Mouse (Mus musculus): ENCODE results near the gene Gsdma2. TPM values are rescaled to one million over a fixed set of nuclear protein-coding genes. Genes with fewer than 3 reads are reported as not detected.
"Not testable (repeated sequence)": the region's sequence is repeated elsewhere in the genome, so short reads cannot be mapped to it uniquely, and the experiment has no call there.

Gene Gsdma2
- polyA plus RNA-seq, 1 experiment from 2014 or later, result not detected

DNA sequence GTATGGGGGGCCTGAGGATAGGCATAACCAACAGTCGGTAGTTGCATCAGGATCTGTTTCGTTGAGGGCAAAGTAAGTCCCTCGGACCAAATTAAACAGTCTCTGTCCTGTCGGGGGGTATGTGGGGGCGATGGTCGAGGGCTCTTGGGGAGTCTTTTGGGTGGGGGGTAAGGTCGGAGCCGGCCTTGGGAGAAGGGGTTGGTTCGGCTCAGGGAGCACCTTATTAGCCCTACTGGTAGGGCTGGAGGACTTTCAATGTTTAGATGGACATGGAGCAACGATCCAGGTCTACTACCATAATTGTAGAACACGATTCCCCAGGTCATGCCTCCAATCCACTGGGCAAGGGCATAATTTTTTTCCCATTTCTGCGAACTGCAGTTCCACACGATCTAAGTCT, 25.8 kb upstream of the Gsdma2 start:
- Histone ChIP-seq H3K27ac (ENCODE audit: low read length) (no peak overlapping the region), H3K9ac (replicated peaks; ENCODE audit: low read depth, low read length) (no peak overlapping the region), H3K36me3 (ENCODE audit: control insufficient read depth, insufficient read depth) (no peaks in the 10 kb centered on the region), H3K4me3 (replicated peaks; ENCODE audit: low read length) (no peak overlapping the region), H3K4me1 (replicated peaks; ENCODE audit: control insufficient read depth, insufficient read depth, low read length) (no peaks in the 10 kb centered on the region), H3K9me3 (ENCODE audit: control insufficient read depth, low read length) (no peaks in the 10 kb centered on the region), H3K27me3 (replicated peaks; ENCODE audit: control insufficient read depth, insufficient read depth, low read length) (no peaks in the 10 kb centered on the region), H3K4me2 (ENCODE audit: low read length) (no peak overlapping the region)
- 94% methylated on average over 13 of the region's 13 CpGs for WGBS
- ATAC-seq, result no peak

DNA sequence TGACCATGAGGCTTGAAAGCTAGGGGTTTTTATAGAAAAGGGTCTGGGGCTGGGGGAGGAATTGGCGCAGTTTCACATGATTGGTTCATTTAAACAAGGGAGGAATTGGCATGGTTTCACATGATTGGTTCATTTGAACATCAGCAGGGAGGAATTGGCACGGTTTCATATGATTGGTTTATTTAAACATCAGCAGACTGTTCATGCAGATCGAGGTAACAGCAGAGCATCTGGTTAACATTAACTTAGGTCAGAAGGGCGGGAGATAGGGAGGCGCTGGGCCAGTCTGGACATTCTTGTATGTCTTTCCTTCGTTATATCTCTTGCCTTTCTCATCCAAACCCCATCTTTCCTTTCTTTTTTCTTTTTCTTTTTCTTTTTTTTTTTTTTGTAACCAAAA, 22.6 kb upstream of the Gsdma2 start:
- not testable (repeated sequence) for H3K36me3 ChIP-seq (ENCODE audit: control insufficient read depth, insufficient read depth); H3K4me1 ChIP-seq (replicated peaks; ENCODE audit: control insufficient read depth, insufficient read depth, low read length); H3K4me3 ChIP-seq (replicated peaks; ENCODE audit: low read length); H3K27me3 ChIP-seq (replicated peaks; ENCODE audit: control insufficient read depth, insufficient read depth, low read length); H3K4me2 ChIP-seq (ENCODE audit: low read length); H3K27ac ChIP-seq (ENCODE audit: low read length); H3K9ac ChIP-seq (replicated peaks; ENCODE audit: low read depth, low read length); ATAC-seq; H3K9me3 ChIP-seq (ENCODE audit: control insufficient read depth, low read length)
- 85% methylated on average over 6 of the region's 6 CpGs for WGBS

DNA sequence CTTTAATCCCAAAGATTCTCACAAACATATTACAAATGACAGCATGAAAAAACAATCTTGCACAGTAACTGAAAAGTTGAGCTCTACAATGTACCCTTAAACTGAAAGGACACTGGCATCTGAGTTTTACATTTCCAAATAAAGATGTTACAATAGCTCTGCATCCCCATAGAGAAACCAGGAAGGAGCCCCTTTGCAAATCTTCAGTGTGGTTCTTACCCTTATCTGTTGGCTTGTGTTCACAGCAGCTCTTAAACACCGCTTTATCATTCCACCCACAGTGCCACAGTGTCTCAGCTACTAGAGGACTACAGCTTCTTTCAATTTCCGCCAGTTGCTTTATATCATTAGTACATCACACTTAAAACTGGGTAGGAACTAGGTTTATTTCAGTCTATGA, 22.2 kb upstream of the Gsdma2 start:
- not testable (repeated sequence) for H3K9ac ChIP-seq (replicated peaks; ENCODE audit: low read depth, low read length); H3K4me2 ChIP-seq (ENCODE audit: low read length); H3K27ac ChIP-seq (ENCODE audit: low read length); H3K4me1 ChIP-seq (replicated peaks; ENCODE audit: control insufficient read depth, insufficient read depth, low read length); H3K9me3 ChIP-seq (ENCODE audit: control insufficient read depth, low read length); H3K36me3 ChIP-seq (ENCODE audit: control insufficient read depth, insufficient read depth); H3K27me3 ChIP-seq (replicated peaks; ENCODE audit: control insufficient read depth, insufficient read depth, low read length); ATAC-seq; H3K4me3 ChIP-seq (replicated peaks; ENCODE audit: low read length)
- 95% methylated on average over 2 of the region's 2 CpGs for WGBS

DNA sequence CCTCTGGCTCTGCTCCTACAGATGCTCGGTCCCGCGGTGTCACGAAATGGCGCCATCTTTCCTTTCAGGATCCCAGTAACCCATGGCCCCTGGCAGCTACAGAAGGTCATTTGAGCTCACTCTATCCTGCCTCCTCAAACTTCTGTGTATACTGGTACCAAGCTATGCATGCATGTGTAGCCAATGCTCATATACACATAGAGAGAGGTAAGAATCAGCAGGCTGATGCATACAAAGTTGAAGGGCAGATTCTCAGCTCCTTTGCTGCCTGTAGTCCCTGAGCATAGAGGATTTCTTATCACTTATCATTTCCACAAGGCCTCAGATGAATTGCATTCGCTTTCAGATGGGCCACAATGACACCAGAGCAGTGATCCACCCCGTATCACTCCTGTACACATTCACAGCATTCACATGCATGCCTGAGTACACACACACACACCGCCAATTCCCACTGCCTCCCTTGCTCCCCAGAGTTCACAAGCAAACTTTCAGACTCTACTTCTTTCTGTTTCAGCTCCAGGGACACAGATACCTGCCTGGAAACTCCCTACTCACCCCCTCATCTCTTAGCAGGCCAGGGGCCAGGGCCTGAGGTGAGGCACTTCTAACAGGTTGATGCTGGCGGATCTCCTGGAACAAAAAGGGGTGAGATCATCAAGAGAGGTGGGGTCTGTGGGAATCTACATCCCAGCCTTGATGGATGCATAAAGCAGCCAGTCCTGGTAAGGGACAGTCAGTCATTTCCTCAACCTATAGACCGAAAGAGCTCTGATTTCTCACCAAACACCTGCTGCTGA, 20.7 kb upstream of the Gsdma2 start, which contains the start of the genes Gm12355 and Gsdma3:
Gene Gm12355 (minus strand): TSS at position 51 of the 800 bp plus-strand sequence.
Gene Gsdma3 (plus strand): TSS at position 750 of the 800 bp plus-strand sequence.
- Histone ChIP-seq H3K9me3 (ENCODE audit: control insufficient read depth, low read length) (no peaks in the 10 kb centered on the region), H3K4me2 (ENCODE audit: low read length) (no peak within 1 kb of the TSS), H3K9ac (replicated peaks; ENCODE audit: low read depth, low read length) (no peak within 1 kb of the TSS), H3K27ac (ENCODE audit: low read length) (no peak within 1 kb of the TSS), H3K4me3 (replicated peaks; ENCODE audit: low read length) (no peak within 1 kb of the TSS), H3K4me1 (replicated peaks; ENCODE audit: control insufficient read depth, insufficient read depth, low read length) (no peaks in the 10 kb centered on the region), H3K36me3 (ENCODE audit: control insufficient read depth, insufficient read depth) (no peaks in the 10 kb centered on the region), H3K27me3 (replicated peaks; ENCODE audit: control insufficient read depth, insufficient read depth, low read length) (no peaks in the 10 kb centered on the region)
- ATAC-seq, result no peak
- 86% methylated on average over 10 of the region's 10 CpGs for WGBS

DNA sequence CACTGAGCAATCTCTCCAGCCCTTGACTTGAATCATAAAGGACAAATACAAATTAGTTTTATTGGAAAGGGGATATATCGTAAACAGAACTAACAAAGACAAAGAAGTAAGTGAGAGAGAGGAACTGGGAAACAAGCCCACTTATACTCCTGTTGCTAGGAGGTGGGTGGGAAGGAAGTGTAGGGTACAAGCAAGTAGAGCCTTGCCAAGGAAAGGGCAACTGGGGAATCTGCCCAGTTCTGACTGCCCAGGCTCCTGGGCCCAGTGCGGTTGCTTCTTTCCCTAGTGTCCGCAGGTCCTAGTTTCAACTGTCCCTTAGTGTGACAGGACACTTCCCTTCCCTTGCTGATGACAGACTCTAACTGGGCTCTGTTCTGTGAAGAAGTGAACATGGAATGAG, 17.9 kb upstream of the Gsdma2 start:
- ATAC-seq, result no peak
- 91% methylated on average over 3 of the region's 3 CpGs for WGBS

DNA sequence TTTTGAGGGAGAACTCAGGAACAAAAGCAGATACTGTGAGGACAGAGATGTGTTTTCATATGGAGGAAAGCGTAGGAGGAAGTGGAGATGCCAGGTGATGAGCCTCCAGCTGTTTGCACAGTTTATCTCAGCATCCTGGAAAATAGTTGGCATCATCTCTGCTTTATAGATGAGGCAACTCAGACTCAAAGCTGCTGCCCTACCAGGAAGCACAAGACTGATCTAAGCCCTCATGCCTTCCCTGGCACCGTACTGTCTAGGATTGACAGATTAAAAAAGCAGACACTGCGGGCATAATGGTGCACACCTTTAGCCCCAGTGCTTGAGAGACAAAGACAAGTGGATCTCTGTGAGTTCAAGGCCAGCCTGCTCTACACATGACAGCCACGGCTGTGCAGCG, 15.9 kb upstream of the Gsdma2 start:
- Histone ChIP-seq H3K9me3 (ENCODE audit: control insufficient read depth, low read length) (no peaks in the 10 kb centered on the region), H3K4me3 (replicated peaks; ENCODE audit: low read length) (no peak overlapping the region), H3K9ac (replicated peaks; ENCODE audit: low read depth, low read length) (no peak overlapping the region), H3K27me3 (replicated peaks; ENCODE audit: control insufficient read depth, insufficient read depth, low read length) (no peaks in the 10 kb centered on the region), H3K4me2 (ENCODE audit: low read length) (no peak overlapping the region), H3K36me3 (ENCODE audit: control insufficient read depth, insufficient read depth) (no peaks in the 10 kb centered on the region), H3K27ac (ENCODE audit: low read length) (no peak overlapping the region), H3K4me1 (replicated peaks; ENCODE audit: control insufficient read depth, insufficient read depth, low read length) (no peaks in the 10 kb centered on the region)
- no peak for ATAC-seq
- WGBS, result 88% methylated on average over 5 of the region's 5 CpGs

More for the DNA sequence above, 17.9 kb upstream of the Gsdma2 start:
- H3K36me3 ChIP-seq (ENCODE audit: control insufficient read depth, insufficient read depth), result no peaks in the 10 kb centered on the region
- H3K4me3 ChIP-seq (replicated peaks; ENCODE audit: low read length), result no peak overlapping the region
- no peak overlapping the region for H3K27ac ChIP-seq (ENCODE audit: low read length)
- no peak overlapping the region for H3K4me2 ChIP-seq (ENCODE audit: low read length)
- no peaks in the 10 kb centered on the region for H3K4me1 ChIP-seq (replicated peaks; ENCODE audit: control insufficient read depth, insufficient read depth, low read length)
- H3K27me3 ChIP-seq (replicated peaks; ENCODE audit: control insufficient read depth, insufficient read depth, low read length), result no peaks in the 10 kb centered on the region
- H3K9me3 ChIP-seq (ENCODE audit: control insufficient read depth, low read length), result no peaks in the 10 kb centered on the region
- no peak overlapping the region for H3K9ac ChIP-seq (replicated peaks; ENCODE audit: low read depth, low read length)

DNA sequence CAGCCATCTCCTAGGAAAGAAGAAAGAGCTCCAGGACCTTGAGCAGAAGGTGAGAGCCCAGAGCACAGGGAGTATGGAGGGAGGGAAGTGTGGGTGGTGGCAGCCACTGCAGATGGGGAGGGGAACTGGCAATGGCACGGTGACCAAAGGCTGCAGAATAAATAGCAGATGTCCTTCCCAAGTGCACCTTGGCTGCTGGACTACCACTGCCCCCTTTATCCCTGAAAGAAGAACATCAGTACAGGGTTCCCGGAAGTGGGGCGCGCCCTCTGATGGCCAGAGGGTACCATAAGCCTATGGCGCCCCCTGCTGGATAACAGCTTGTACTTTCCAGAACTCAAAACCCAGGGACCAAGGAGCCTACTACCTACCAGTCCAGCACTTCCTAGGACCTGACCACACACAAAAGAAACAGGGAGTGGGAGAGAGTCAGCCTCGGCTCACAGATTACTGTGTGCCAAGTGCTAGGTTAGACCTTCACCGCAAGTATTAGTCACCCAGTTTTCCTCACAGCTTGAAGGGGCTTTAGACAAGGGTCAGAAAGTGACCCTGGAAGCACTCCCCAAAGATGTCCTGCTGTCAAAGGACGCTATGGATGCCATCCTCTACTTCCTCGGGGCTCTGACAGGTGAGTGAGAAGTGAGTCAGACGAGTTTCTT, 11.1 kb upstream of the Gsdma2 start:
- H3K9me3 ChIP-seq (ENCODE audit: control insufficient read depth, low read length); H3K27me3 ChIP-seq (replicated peaks; ENCODE audit: control insufficient read depth, insufficient read depth, low read length); H3K4me3 ChIP-seq (replicated peaks; ENCODE audit: low read length); H3K4me1 ChIP-seq (replicated peaks; ENCODE audit: control insufficient read depth, insufficient read depth, low read length); H3K4me2 ChIP-seq (ENCODE audit: low read length); H3K27ac ChIP-seq (ENCODE audit: low read length); ATAC-seq; H3K36me3 ChIP-seq (ENCODE audit: control insufficient read depth, insufficient read depth); H3K9ac ChIP-seq (replicated peaks; ENCODE audit: low read depth, low read length): not testable (repeated sequence)
- WGBS, result 33% methylated on average over 10 of the region's 10 CpGs

DNA sequence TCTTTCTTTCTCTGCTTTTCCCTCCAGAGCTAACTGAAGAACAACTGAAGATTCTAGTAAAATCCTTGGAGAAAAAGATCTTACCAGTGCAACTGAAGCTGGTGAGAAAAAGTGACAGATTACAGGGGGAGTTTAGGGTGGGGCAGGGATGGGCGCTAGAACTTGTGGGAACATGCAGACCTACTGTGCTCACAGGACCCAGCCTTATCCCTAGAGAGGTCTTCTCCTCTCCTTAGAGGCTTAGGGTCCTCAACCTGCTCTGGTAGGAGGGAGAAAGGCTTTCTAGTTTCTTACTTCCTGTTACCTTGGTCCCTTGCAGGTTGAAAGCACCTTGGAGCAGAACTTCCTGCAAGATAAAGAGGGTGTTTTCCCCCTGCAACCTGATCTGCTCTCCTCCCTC, 9.1 kb upstream of the Gsdma2 start:
- ATAC-seq, result no peak
- WGBS, result 77% methylated on average over 1 of the region's 1 CpGs
- no peak overlapping the region for H3K4me2 ChIP-seq (ENCODE audit: low read length)
- no peaks in the 10 kb centered on the region for H3K9me3 ChIP-seq (ENCODE audit: control insufficient read depth, low read length)
- no peaks in the 10 kb centered on the region for H3K36me3 ChIP-seq (ENCODE audit: control insufficient read depth, insufficient read depth)
- H3K27me3 ChIP-seq (replicated peaks; ENCODE audit: control insufficient read depth, insufficient read depth, low read length), result no peaks in the 10 kb centered on the region
- no peak overlapping the region for H3K27ac ChIP-seq (ENCODE audit: low read length)
- H3K9ac ChIP-seq (replicated peaks; ENCODE audit: low read depth, low read length), result no peak overlapping the region
- H3K4me1 ChIP-seq (replicated peaks; ENCODE audit: control insufficient read depth, insufficient read depth, low read length), result no peaks in the 10 kb centered on the region
- H3K4me3 ChIP-seq (replicated peaks; ENCODE audit: low read length), result no peak overlapping the region

DNA sequence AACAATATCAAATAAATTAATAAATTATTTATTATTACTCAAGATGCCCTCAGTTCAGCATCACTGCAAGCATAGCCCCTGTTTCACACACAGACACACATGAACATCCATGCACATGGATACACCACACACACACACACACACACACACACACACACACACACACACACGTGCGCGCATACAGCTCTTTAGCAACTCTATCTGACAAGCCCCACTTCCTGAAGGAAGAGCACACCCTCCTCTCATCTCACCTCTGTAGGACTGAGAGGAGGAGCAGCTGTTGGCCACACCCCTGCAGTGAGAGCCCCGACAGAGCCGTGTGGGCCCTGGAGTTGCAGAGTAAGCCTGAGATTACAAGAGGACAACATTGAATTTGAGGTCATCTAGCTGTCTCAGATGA, 6.5 kb upstream of the Gsdma2 start:
- no peak overlapping the region for H3K9ac ChIP-seq (replicated peaks; ENCODE audit: low read depth, low read length)
- WGBS, result 71% methylated on average over 5 of the region's 5 CpGs
- no peaks in the 10 kb centered on the region for H3K9me3 ChIP-seq (ENCODE audit: control insufficient read depth, low read length)
- H3K4me1 ChIP-seq (replicated peaks; ENCODE audit: control insufficient read depth, insufficient read depth, low read length), result no peaks in the 10 kb centered on the region
- H3K4me3 ChIP-seq (replicated peaks; ENCODE audit: low read length), result no peak overlapping the region
- H3K36me3 ChIP-seq (ENCODE audit: control insufficient read depth, insufficient read depth), result no peaks in the 10 kb centered on the region
- H3K4me2 ChIP-seq (ENCODE audit: low read length), result no peak overlapping the region
- no peak for ATAC-seq
- H3K27ac ChIP-seq (ENCODE audit: low read length), result no peak overlapping the region
- no peaks in the 10 kb centered on the region for H3K27me3 ChIP-seq (replicated peaks; ENCODE audit: control insufficient read depth, insufficient read depth, low read length)
